12 mouse cellular contexts compared by ENCODE assay signal in the genomic region with DNA sequence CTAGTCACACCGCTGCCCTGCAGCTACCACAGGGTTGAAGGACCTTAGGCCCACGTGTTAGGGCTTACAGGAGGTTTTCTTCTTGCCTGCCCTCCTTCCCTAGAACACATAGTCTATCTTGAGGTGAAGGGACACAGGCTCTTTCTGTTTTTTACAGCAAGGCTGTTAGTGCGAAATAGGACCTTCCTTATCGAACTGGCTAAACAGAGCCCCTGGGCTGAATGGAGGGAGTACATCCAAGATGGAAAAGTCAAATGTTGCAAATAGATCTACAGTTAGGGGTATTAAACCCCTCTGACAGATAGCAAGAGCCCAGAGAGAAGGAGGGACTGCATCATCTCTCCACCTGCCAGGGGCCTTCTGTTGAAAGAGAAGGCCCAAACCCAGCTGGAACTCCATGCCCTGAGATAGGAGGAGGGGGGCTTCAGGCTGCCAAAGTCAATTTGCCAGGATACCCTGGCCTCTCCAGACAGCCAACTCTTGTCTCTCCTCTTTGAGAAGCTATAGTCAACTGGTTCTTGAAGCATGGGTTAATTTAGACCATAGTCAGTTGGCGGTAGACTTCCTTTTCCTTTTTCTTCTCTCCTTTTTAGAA. TPM values are rescaled to one million over a fixed set of nuclear protein-coding genes. Genes with fewer than 3 reads are reported as not detected.
DNase-seq lines count a peak whose midpoint lies in the region; ATAC-seq lines count a peak whose summit lies in the region.
"Had no signal": no experiment of that assay in that cellular context is flagged by ENCODE, and none has a peak within 500 bp of the region (broad histone marks: within the 10 kb centered on the region; RNA-seq: fewer than 3 reads in every experiment).

No protein-coding gene starts in this region.

- H3K36me3 ChIP-seq in heart, embryonic 11.5 days (ENCODE audit: control insufficient read depth, insufficient read depth, low read length): no peaks in the 10 kb centered on the region
- H3K36me3 ChIP-seq in embryonic facial prominence, embryonic 14.5 days (ENCODE audit: control insufficient read depth, insufficient read depth, low read length): no peaks in the 10 kb centered on the region
- H3K36me3 ChIP-seq in hindbrain, embryonic 12.5 days: no peaks in the 10 kb centered on the region
- H3K36me3 ChIP-seq in midbrain, embryonic 16.5 days (ENCODE audit: control insufficient read depth, insufficient read depth, low read length): no peaks in the 10 kb centered on the region
- H3K36me3 ChIP-seq in kidney, embryonic 15.5 days: no peaks in the 10 kb centered on the region

- H3K9me3 ChIP-seq in heart, embryonic 11.5 days (replicated peaks; ENCODE audit: control insufficient read depth, low read length): no peaks in the 10 kb centered on the region
- no peaks in the 10 kb centered on the region for H3K9me3 ChIP-seq in embryonic facial prominence, embryonic 14.5 days (ENCODE audit: control insufficient read depth, low read length)
- no peaks in the 10 kb centered on the region for H3K9me3 ChIP-seq in hindbrain, embryonic 12.5 days (replicated peaks)
- no peaks in the 10 kb centered on the region for H3K9me3 ChIP-seq in midbrain, embryonic 16.5 days (replicated peaks; ENCODE audit: control insufficient read depth, low read length, poor library complexity, severe bottlenecking)
- H3K9me3 ChIP-seq in kidney, embryonic 15.5 days (replicated peaks): no peaks in the 10 kb centered on the region
- H3K9me3 ChIP-seq: megakaryocyte, embryonic 14.5 days had no signal

- peaks cover 87% of the 10 kb centered on the region for H3K27me3 ChIP-seq in heart, embryonic 11.5 days (ENCODE audit: control insufficient read depth, insufficient read depth, low read length)
- H3K27me3 ChIP-seq in embryonic facial prominence, embryonic 14.5 days (replicated peaks; ENCODE audit: control insufficient read depth, insufficient read depth, low read length): peaks cover 85% of the 10 kb centered on the region
- H3K27me3 ChIP-seq in hindbrain, embryonic 12.5 days: peaks cover 68% of the 10 kb centered on the region
- H3K27me3 ChIP-seq in midbrain, embryonic 16.5 days (ENCODE audit: control insufficient read depth, insufficient read depth, low read depth, low read length): peaks cover 53% of the 10 kb centered on the region
- H3K27me3 ChIP-seq in kidney, embryonic 15.5 days: peaks cover 98% of the 10 kb centered on the region

- intact Hi-C loops in heart, postnatal 36 days (cut with DNase I): no loop called here

- no peak overlapping the region for H3K27ac ChIP-seq in heart, embryonic 11.5 days (ENCODE audit: low read depth, low read length)
- H3K27ac ChIP-seq in embryonic facial prominence, embryonic 14.5 days (replicated peaks; ENCODE audit: low read depth, low read length): no peak overlapping the region
- H3K27ac ChIP-seq in hindbrain, embryonic 12.5 days: peak overlapping the region; percentile 83
- H3K27ac ChIP-seq in midbrain, embryonic 16.5 days (ENCODE audit: low read length): peak overlapping the region; percentile 31; the same call in 1 of the 2 replicates
- no peak overlapping the region for H3K27ac ChIP-seq in kidney, embryonic 15.5 days

- H3K4me3 ChIP-seq in heart, embryonic 11.5 days (ENCODE audit: low read depth, low read length): peak overlapping the region; percentile 51; the same call in 1 of the 2 replicates
- H3K4me3 ChIP-seq in embryonic facial prominence, embryonic 14.5 days (ENCODE audit: low read depth, low read length): peak overlapping the region; percentile 46; the same call in 1 of the 2 replicates
- peak overlapping the region; percentile 45 for H3K4me3 ChIP-seq in hindbrain, embryonic 12.5 days
- H3K4me3 ChIP-seq in midbrain, embryonic 16.5 days (ENCODE audit: low read depth, low read length): no peak overlapping the region
- H3K4me3 ChIP-seq in kidney, embryonic 15.5 days (replicated peaks): no peak overlapping the region
- H3K4me3 ChIP-seq: megakaryocyte, embryonic 14.5 days had no signal

- WGBS in heart, embryonic 11.5 days (ENCODE audit: insufficient replicate concordance): 57% methylated on average over 5 of the region's 5 CpGs
- WGBS in embryonic facial prominence, embryonic 14.5 days: 69% methylated on average over 5 of the region's 5 CpGs
- 54% methylated on average over 5 of the region's 5 CpGs for WGBS in hindbrain, embryonic 12.5 days
- WGBS in midbrain, embryonic 16.5 days: 52% methylated on average over 5 of the region's 5 CpGs
- 67% methylated on average over 5 of the region's 5 CpGs for WGBS in kidney, embryonic 15.5 days

- no peak overlapping the region for H3K9ac ChIP-seq in heart, embryonic 11.5 days (ENCODE audit: low read depth, low read length)
- no peak overlapping the region for H3K9ac ChIP-seq in embryonic facial prominence, embryonic 14.5 days (ENCODE audit: low read depth, low read length)
- H3K9ac ChIP-seq in hindbrain, embryonic 12.5 days: no peak overlapping the region
- H3K9ac ChIP-seq in midbrain, embryonic 16.5 days (ENCODE audit: low read depth, low read length): no peak overlapping the region
- no peak overlapping the region for H3K9ac ChIP-seq in kidney, embryonic 15.5 days

- peaks cover 14% of the 10 kb centered on the region for H3K4me1 ChIP-seq in heart, embryonic 11.5 days (ENCODE audit: control insufficient read depth, insufficient read depth, low read length)
- peaks cover 9% of the 10 kb centered on the region; the same call in 1 of the 2 replicates for H3K4me1 ChIP-seq in embryonic facial prominence, embryonic 14.5 days (ENCODE audit: control insufficient read depth, insufficient read depth, low read length)
- H3K4me1 ChIP-seq in hindbrain, embryonic 12.5 days: peaks cover 42% of the 10 kb centered on the region
- H3K4me1 ChIP-seq in midbrain, embryonic 16.5 days (ENCODE audit: control insufficient read depth, insufficient read depth, low read length): peaks cover 14% of the 10 kb centered on the region
- peaks cover 26% of the 10 kb centered on the region for H3K4me1 ChIP-seq in kidney, embryonic 15.5 days

- no peak for ATAC-seq in heart, embryonic 11.5 days (replicated peaks; ENCODE audit: insufficient number of reproducible peaks, low FRiP score, low TSS enrichment)
- no peak for ATAC-seq in embryonic facial prominence, embryonic 14.5 days (ENCODE audit: low read depth)
- no peak for ATAC-seq in hindbrain, embryonic 12.5 days (ENCODE audit: low FRiP score)
- ATAC-seq in midbrain, embryonic 16.5 days: no peak
- no peak for ATAC-seq in kidney, embryonic 15.5 days (replicated peaks; ENCODE audit: low FRiP score)

- DNase-seq in heart, postnatal 36 days: no peak
- no peak for DNase-seq in embryonic facial prominence, embryonic 14.5 days (ENCODE audit: low spot score)
- DNase-seq in spleen, postnatal 10 days (ENCODE audit: low spot score in 2 of 2): no peak
- DNase-seq in right cerebral cortex, postnatal 10 days (ENCODE audit: low spot score in 2 of 2): no peak
- DNase-seq: liver; thymus, adult 2 months had no signal

- H3K4me2 ChIP-seq in heart, embryonic 11.5 days: peak overlapping the region; percentile 88; the same call in 1 of the 2 replicates
- H3K4me2 ChIP-seq in embryonic facial prominence, embryonic 14.5 days (ENCODE audit: low read depth, low read length): peak overlapping the region; percentile 86
- H3K4me2 ChIP-seq in hindbrain, embryonic 12.5 days (replicated peaks): peak overlapping the region; percentile 73
- no peak overlapping the region; the same call in 1 of the 2 replicates for H3K4me2 ChIP-seq in midbrain, embryonic 16.5 days (ENCODE audit: low read length)
- H3K4me2 ChIP-seq in kidney, embryonic 15.5 days: no peak overlapping the region

RNA-seq across cellular contexts. Expression of a gene that starts 0.7 kb away (rescaled TPM):
- polyA plus RNA-seq in heart, embryonic 11.5 days (2014; fragmentation: Nextera tagmentation; extraction: Ambion mirVana): not detected in 2 replicates
- total RNA-seq in heart, postnatal 36 days (2021): not detected
- not detected in 2 replicates for polyA plus RNA-seq in embryonic facial prominence, embryonic 14.5 days (2014; fragmentation: Nextera tagmentation; extraction: Ambion mirVana)
- 2.8 and 4.0 TPM in 2 replicates for polyA plus RNA-seq in hindbrain, embryonic 12.5 days (2016; fragmentation: Nextera tagmentation; extraction: Ambion mirVana)
- 0.82 and 1.4 TPM in 2 replicates for polyA plus RNA-seq in midbrain, embryonic 16.5 days (2015; fragmentation: Nextera tagmentation; extraction: Ambion mirVana)
- polyA plus RNA-seq in kidney, embryonic 15.5 days (2015; fragmentation: Nextera tagmentation; extraction: Ambion mirVana): 0.10 TPM in 1 of 2 replicates, not detected in the other
- total RNA-seq: granulocyte monocyte progenitor cell, adult 5-6 weeks had no signal
- polyA plus RNA-seq: thymus, adult 2 months had no signal

RNA-seq across cellular contexts. Expression of a gene that starts 13.8 kb away (rescaled TPM):
- 0.16 TPM in 1 of 2 replicates, not detected in the other for polyA plus RNA-seq in heart, embryonic 11.5 days (2014; fragmentation: Nextera tagmentation; extraction: Ambion mirVana)
- not detected for total RNA-seq in heart, postnatal 36 days (2021)
- polyA plus RNA-seq in embryonic facial prominence, embryonic 14.5 days (2014; fragmentation: Nextera tagmentation; extraction: Ambion mirVana): 1.9 and 2.1 TPM in 2 replicates
- polyA plus RNA-seq in hindbrain, embryonic 12.5 days (2016; fragmentation: Nextera tagmentation; extraction: Ambion mirVana): 18.1 and 25.0 TPM in 2 replicates
- polyA plus RNA-seq in midbrain, embryonic 16.5 days (2015; fragmentation: Nextera tagmentation; extraction: Ambion mirVana): 9.5 and 29.0 TPM in 2 replicates
- polyA plus RNA-seq in kidney, embryonic 15.5 days (2015; fragmentation: Nextera tagmentation; extraction: Ambion mirVana): 0.13 TPM in 1 of 2 replicates, not detected in the other
- total RNA-seq: granulocyte monocyte progenitor cell, adult 5-6 weeks had no signal
- polyA plus RNA-seq: thymus, adult 2 months had no signal

RNA-seq across cellular contexts. Expression of a gene that starts 23.6 kb away (rescaled TPM):
- 0.07 TPM in 1 of 2 replicates, not detected in the other for polyA plus RNA-seq in heart, embryonic 11.5 days (2014; fragmentation: Nextera tagmentation; extraction: Ambion mirVana)
- total RNA-seq in heart, postnatal 36 days (2021): not detected
- polyA plus RNA-seq in embryonic facial prominence, embryonic 14.5 days (2014; fragmentation: Nextera tagmentation; extraction: Ambion mirVana): 1.6 TPM in 2 replicates
- polyA plus RNA-seq in hindbrain, embryonic 12.5 days (2016; fragmentation: Nextera tagmentation; extraction: Ambion mirVana): 18.3 TPM in 2 replicates
- 6.3 and 15.2 TPM in 2 replicates for polyA plus RNA-seq in midbrain, embryonic 16.5 days (2015; fragmentation: Nextera tagmentation; extraction: Ambion mirVana)
- not detected in 2 replicates for polyA plus RNA-seq in kidney, embryonic 15.5 days (2015; fragmentation: Nextera tagmentation; extraction: Ambion mirVana)
- total RNA-seq: granulocyte monocyte progenitor cell, adult 5-6 weeks had no signal
- polyA plus RNA-seq: thymus, adult 2 months had no signal

RNA-seq across cellular contexts. Expression of a gene that starts 38.7 kb away (rescaled TPM):
- 0.10 TPM in 1 of 2 replicates, not detected in the other for polyA plus RNA-seq in heart, embryonic 11.5 days (2014; fragmentation: Nextera tagmentation; extraction: Ambion mirVana)
- not detected for total RNA-seq in heart, postnatal 36 days (2021)
- polyA plus RNA-seq in embryonic facial prominence, embryonic 14.5 days (2014; fragmentation: Nextera tagmentation; extraction: Ambion mirVana): 0.14 TPM in 1 of 2 replicates, not detected in the other
- polyA plus RNA-seq in hindbrain, embryonic 12.5 days (2016; fragmentation: Nextera tagmentation; extraction: Ambion mirVana): 0.55 and 0.58 TPM in 2 replicates
- polyA plus RNA-seq in midbrain, embryonic 16.5 days (2015; fragmentation: Nextera tagmentation; extraction: Ambion mirVana): 0.19 and 0.93 TPM in 2 replicates
- not detected in 2 replicates for polyA plus RNA-seq in kidney, embryonic 15.5 days (2015; fragmentation: Nextera tagmentation; extraction: Ambion mirVana)
- total RNA-seq: granulocyte monocyte progenitor cell, adult 5-6 weeks had no signal
- polyA plus RNA-seq: thymus, adult 2 months had no signal

Comparison
In these comparisons a context has a peak if more than half of its experiments do, and no peak if none do; other contexts are left out.
1. H3K27ac ChIP-seq: peak in hindbrain, embryonic 12.5 days (single experiment) and midbrain, embryonic 16.5 days (single experiment); none in heart, embryonic 11.5 days (single experiment), embryonic facial prominence, embryonic 14.5 days (single experiment) and kidney, embryonic 15.5 days (single experiment).
2. H3K4me2 ChIP-seq: peak in heart, embryonic 11.5 days (single experiment), embryonic facial prominence, embryonic 14.5 days (single experiment) and hindbrain, embryonic 12.5 days (single experiment); none in midbrain, embryonic 16.5 days (single experiment) and kidney, embryonic 15.5 days (single experiment).
3. H3K4me3 ChIP-seq: peak in heart, embryonic 11.5 days (single experiment), embryonic facial prominence, embryonic 14.5 days (single experiment) and hindbrain, embryonic 12.5 days (single experiment); none in midbrain, embryonic 16.5 days (single experiment) and kidney, embryonic 15.5 days (single experiment).